Mouse (Mus musculus): ENCODE data around the gene Lrrc25. TPM values are rescaled to one million over a fixed set of nuclear protein-coding genes. Genes with fewer than 3 reads are reported as not detected.

The Lrrc25 gene
- polyA plus RNA-seq, 1 experiment from 2014 or later = 104 TPM

- Histone ChIP-seq H3K4me3 (ENCODE audit: inconsistent target) (no peak overlapping the region), H3K79me2 (ENCODE audit: inconsistent target) (peaks cover 49% of the 10 kb centered on the region), H3K36me3 (ENCODE audit: inconsistent target) (peaks cover 34% of the 10 kb centered on the region; the same call in 1 of the 2 replicates), H3K27ac (no peak overlapping the region)
- WGBS (ENCODE audit: missing documents) = 93% methylated on average over 13 of the region's 13 CpGs
These were observed 40.3 kb downstream of the Lrrc25 start for GRCm38 (mm10) chr8:70656193-70656790.

- Histone ChIP-seq H3K4me3 (ENCODE audit: inconsistent target) (no peak overlapping the region), H3K36me3 (ENCODE audit: inconsistent target) (peaks cover 27% of the 10 kb centered on the region; the same call in 1 of the 2 replicates), H3K79me2 (ENCODE audit: inconsistent target) (peaks cover 48% of the 10 kb centered on the region), H3K27ac (no peak overlapping the region)
- 96% methylated on average over 3 of the region's 3 CpGs for WGBS (ENCODE audit: missing documents)
These were observed 41.3 kb downstream of the Lrrc25 start for GRCm38 (mm10) chr8:70657214-70657613.

DNA sequence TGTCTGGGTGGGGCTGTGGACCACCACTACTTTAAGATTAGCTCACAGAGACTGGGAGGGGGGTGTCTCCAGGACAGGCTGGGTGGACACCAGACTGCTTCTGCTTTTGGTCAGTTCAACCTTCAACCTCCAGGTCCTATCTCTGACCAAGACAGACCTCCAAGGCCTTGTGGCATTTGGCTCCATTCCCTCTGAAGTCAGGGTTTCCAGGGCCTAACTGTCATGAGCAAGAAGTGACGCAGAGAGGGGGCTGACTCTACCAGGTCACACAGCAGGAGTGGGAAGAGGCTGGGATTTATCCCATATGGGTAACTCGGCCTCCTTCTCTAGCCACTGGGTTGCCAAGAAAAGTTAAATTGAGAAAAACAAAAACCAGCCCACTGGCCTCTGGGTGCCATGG lies 41.8 kb downstream of the Lrrc25 start:
- peak overlapping the region; percentile 91; the same call in 1 of the 2 replicates for H3K4me3 ChIP-seq (ENCODE audit: inconsistent target)
- 100% methylated on average over 2 of the region's 2 CpGs for WGBS (ENCODE audit: missing documents)
- peaks cover 43% of the 10 kb centered on the region for H3K79me2 ChIP-seq (ENCODE audit: inconsistent target)
- H3K36me3 ChIP-seq (ENCODE audit: inconsistent target) = peaks cover 23% of the 10 kb centered on the region; the same call in 1 of the 2 replicates
- H3K27ac ChIP-seq = no peak overlapping the region

GRCm38 (mm10) chr8:70658897-70659603 lies 43.1 kb downstream of the Lrrc25 start:
- Histone ChIP-seq H3K27ac (peak overlapping the region; percentile 69), H3K4me3 (ENCODE audit: inconsistent target) (peak overlapping the region; percentile 91), H3K36me3 (ENCODE audit: inconsistent target) (peaks cover 23% of the 10 kb centered on the region; the same call in 1 of the 2 replicates), H3K79me2 (ENCODE audit: inconsistent target) (peaks cover 41% of the 10 kb centered on the region)
- 2% methylated on average over 31 of the region's 31 CpGs for WGBS (ENCODE audit: missing documents)

DNA sequence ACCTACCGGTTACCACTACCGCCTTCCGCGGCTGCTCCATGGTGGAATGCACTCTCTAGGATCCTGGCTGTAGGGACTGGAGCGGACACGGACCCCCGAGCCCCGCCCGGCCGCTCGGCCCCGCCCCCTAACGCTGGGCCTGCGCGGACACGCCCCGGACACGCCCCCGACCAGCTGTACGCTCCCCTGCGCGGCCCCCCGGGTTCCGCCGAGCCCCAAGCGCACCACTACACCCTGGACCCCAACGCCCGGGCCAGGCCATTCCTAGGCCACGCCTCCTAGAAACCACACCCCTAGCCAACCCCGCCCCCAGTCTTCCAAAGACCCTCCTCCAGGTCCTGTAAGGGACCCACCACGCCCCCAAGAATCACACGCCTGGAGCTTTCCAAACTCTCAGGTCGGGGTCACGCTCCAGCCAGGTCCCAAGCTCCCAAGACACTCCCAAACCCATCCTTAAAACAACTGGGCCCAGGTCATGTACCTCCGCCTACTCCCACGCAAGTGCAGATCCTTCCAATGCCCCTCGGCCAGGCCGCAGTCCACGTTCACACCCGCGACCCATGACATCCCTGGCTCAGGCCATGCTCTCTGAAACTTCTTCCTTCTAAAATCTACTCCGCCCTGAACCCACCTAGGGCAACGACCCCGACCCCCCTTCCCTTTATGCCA lies 43.8 kb downstream of the Lrrc25 start:
- peaks cover 41% of the 10 kb centered on the region for H3K79me2 ChIP-seq (ENCODE audit: inconsistent target)
- 2% methylated on average over 38 of the region's 44 CpGs for WGBS (ENCODE audit: missing documents)
- H3K27ac ChIP-seq = peak overlapping the region; percentile 69
- peaks cover 23% of the 10 kb centered on the region; the same call in 1 of the 2 replicates for H3K36me3 ChIP-seq (ENCODE audit: inconsistent target)
- peak overlapping the region; percentile 91 for H3K4me3 ChIP-seq (ENCODE audit: inconsistent target)

DNA sequence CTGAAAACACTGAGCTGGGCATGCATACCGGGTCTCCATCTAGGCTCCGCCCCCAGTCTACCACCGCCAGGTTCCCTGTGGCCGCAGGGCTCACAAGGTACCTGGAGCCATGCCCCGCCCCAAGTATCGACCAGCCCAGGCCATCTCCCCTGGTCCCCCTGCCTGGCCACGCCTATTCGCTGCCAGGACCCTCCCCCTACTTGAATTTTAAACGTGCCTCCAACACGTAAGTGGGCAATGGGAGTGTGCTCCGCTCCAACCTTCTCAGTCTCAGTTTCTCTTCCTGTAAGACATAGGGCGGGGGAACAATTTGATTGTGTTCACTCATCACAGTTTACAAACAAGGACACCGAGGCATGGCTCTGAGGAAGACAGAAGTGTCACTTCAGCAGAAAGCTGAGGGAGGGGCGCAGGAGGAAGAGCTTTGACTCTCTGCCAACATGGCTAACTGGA lies 44.3 kb downstream of the Lrrc25 start, which contains the start of gene Pgpep1:
Pgpep1 (minus strand) TSS at position 116 of the 453 bp plus-strand sequence.
- WGBS (ENCODE audit: missing documents) = 18% methylated on average over 14 of the region's 14 CpGs
- peak within 1 kb of the TSS; percentile 69 for H3K27ac ChIP-seq
- H3K36me3 ChIP-seq (ENCODE audit: inconsistent target) = peaks cover 20% of the 10 kb centered on the region; the same call in 1 of the 2 replicates

DNA sequence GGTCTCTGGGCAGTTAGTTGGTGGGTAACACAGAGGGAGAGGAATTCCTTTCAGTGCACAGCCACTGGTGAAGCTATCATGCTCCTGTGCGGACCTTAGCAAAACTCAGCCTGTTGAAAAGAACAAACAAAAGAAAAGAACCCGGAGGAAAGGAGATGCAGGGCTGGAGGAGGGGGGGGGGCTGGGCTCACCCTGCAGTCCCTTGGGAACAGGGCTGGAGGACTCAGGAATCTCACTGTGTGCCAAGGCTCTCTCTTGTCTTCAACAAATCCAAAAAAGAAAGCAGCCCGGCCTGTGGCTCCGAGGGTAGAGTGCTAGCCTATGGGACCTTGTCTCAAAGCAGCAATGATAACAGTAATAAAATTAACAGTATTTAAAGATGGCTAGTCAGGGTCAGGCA lies 47.7 kb downstream of the Lrrc25 start:
- peaks cover 7% of the 10 kb centered on the region for H3K79me2 ChIP-seq (ENCODE audit: inconsistent target)
- no peak overlapping the region for H3K4me3 ChIP-seq (ENCODE audit: inconsistent target)
- 90% methylated on average over 4 of the region's 4 CpGs for WGBS (ENCODE audit: missing documents)
- no peaks in the 10 kb centered on the region for H3K36me3 ChIP-seq (ENCODE audit: inconsistent target)
- no peak overlapping the region for H3K27ac ChIP-seq

More for the DNA sequence above, 44.3 kb downstream of the Lrrc25 start, which contains the start of gene Pgpep1:
- H3K79me2 ChIP-seq (ENCODE audit: inconsistent target) = peaks cover 38% of the 10 kb centered on the region
- H3K4me3 ChIP-seq (ENCODE audit: inconsistent target) = peak within 1 kb of the TSS; percentile 91

DNA sequence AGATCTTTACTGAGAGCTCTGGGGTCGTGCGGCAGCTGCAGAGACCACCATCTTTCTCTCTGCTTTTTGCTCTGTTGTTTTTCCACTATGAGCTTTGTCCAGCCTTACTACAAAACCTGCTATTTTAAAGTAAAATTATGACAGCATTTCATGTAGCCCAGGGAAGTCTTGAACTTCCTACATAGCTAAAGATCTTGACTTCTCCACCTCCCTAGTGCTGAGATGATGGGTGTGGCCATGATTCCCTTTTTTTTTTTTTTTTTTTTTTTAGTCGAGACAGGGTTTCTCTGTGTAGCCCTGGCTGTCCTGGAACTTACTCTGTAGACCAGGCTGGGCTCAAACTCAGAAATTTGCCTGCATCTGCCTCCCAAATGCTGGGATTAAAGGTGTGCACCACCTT lies 48.7 kb downstream of the Lrrc25 start:
- Histone ChIP-seq H3K4me3 (ENCODE audit: inconsistent target) (no peak overlapping the region), H3K36me3 (ENCODE audit: inconsistent target) (no peaks in the 10 kb centered on the region), H3K79me2 (ENCODE audit: inconsistent target) (no peaks in the 10 kb centered on the region), H3K27ac (no peak overlapping the region)
- 63% methylated on average over 3 of the region's 3 CpGs for WGBS (ENCODE audit: missing documents)

DNA sequence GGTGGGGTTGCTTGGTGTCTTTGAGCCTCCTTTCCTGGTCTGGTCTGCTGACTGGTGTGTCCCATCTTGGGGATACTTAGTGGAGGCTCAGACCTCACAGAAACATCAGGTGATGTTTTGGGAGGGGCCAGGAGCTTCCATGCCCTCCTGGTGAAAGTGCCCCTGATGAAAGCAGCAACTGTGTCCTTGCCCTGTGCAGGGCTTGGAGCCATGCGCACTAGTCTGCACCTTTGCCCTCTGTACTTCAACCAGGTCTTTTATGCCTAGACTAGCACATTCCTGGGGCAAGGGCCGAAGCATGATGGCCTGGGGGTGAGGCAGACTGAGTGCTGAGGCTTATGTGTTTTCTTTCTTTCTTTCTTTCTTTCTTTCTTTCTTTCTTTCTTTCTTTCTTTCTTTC lies 49.6 kb downstream of the Lrrc25 start:
- H3K4me3 ChIP-seq (ENCODE audit: inconsistent target) = no peak overlapping the region
- 100% methylated on average over 2 of the region's 2 CpGs for WGBS (ENCODE audit: missing documents)
- no peak overlapping the region for H3K27ac ChIP-seq
- no peaks in the 10 kb centered on the region for H3K36me3 ChIP-seq (ENCODE audit: inconsistent target)
- no peaks in the 10 kb centered on the region for H3K79me2 ChIP-seq (ENCODE audit: inconsistent target)

GRCm38 (mm10) chr8:70667071-70667470 lies 51.1 kb downstream of the Lrrc25 start:
- Histone ChIP-seq H3K4me3 (ENCODE audit: inconsistent target) (no peak overlapping the region), H3K36me3 (ENCODE audit: inconsistent target) (no peaks in the 10 kb centered on the region), H3K27ac (no peak overlapping the region), H3K79me2 (ENCODE audit: inconsistent target) (no peaks in the 10 kb centered on the region)
- 86% methylated on average over 5 of the region's 5 CpGs for whole genome bisulfite sequencing (ENCODE audit: missing documents)

Other genes starting within 250 kb of the Lrrc25 start
- gene Comp, start 242.6 kb upstream of the Lrrc25 start, polyA plus RNA-seq (2018) = 0.20 to 0.42 TPM in 2 of 3 replicates, not detected in the other
- 3.6 to 9.4 TPM (median 4.1 TPM) in 3 replicates for gene Crtc1, start 176.6 kb upstream of the Lrrc25 start, polyA plus RNA-seq (2018)
- 5.9 to 7.7 TPM (median 7.4 TPM) in 3 replicates for gene Klhl26, start 139.2 kb upstream of the Lrrc25 start, polyA plus RNA-seq (2018)
- gene Tmem59l, start 128.8 kb upstream of the Lrrc25 start, polyA plus RNA-seq (2018) = not detected in 3 replicates
- not detected in 3 replicates for gene Crlf1, start 123.0 kb upstream of the Lrrc25 start, polyA plus RNA-seq (2018)
- gene Rex1bd, start 109.4 kb upstream of the Lrrc25 start, polyA plus RNA-seq (2018) = 37.3 to 87.0 TPM (median 75.4 TPM) in 3 replicates
- 907 to 1,116 TPM (median 1,045 TPM) in 3 replicates for gene Uba52, start 105.4 kb upstream of the Lrrc25 start, polyA plus RNA-seq (2018)
- 103 to 188 TPM (median 181 TPM) in 3 replicates for gene Fkbp8, start 88.4 kb upstream of the Lrrc25 start, polyA plus RNA-seq (2018)
- 50.0 to 80.3 TPM (median 65.4 TPM) in 3 replicates for gene Kxd1, start 88.2 kb upstream of the Lrrc25 start, polyA plus RNA-seq (2018)
- 18.8 to 33.9 TPM (median 21.7 TPM) in 3 replicates for gene Ell, start 76.7 kb upstream of the Lrrc25 start, polyA plus RNA-seq (2018)
- gene Isyna1, start 21.8 kb upstream of the Lrrc25 start, polyA plus RNA-seq (2018) = 26.5 to 53.2 TPM (median 51.1 TPM) in 3 replicates
- gene Ssbp4, start 7.3 kb upstream of the Lrrc25 start, polyA plus RNA-seq (2018) = 71.4 to 137 TPM (median 122 TPM) in 3 replicates
- 24.3 to 124 TPM (median 74.3 TPM) in 3 replicates for gene Gdf15, start 16.3 kb downstream of the Lrrc25 start, polyA plus RNA-seq (2018)
- 19.1 to 57.8 TPM (median 24.3 TPM) in 3 replicates for gene Pgpep1, start 44.2 kb downstream of the Lrrc25 start, polyA plus RNA-seq (2018)
- gene Lsm4, start 57.1 kb downstream of the Lrrc25 start, polyA plus RNA-seq (2018) = 47.7 to 66.4 TPM (median 48.9 TPM) in 3 replicates
- gene Jund, start 82.8 kb downstream of the Lrrc25 start, polyA plus RNA-seq (2018) = 29.7 to 79.6 TPM (median 40.0 TPM) in 3 replicates
- gene Iqcn, start 87.3 kb downstream of the Lrrc25 start, polyA plus RNA-seq (2018) = not detected in 3 replicates
- not detected in 3 replicates for gene Gm3336, start 102.4 kb downstream of the Lrrc25 start, polyA plus RNA-seq (2018)
- gene Pde4c, start 107.6 kb downstream of the Lrrc25 start, polyA plus RNA-seq (2018) = not detected in 3 replicates
- 3.2 to 5.2 TPM (median 3.7 TPM) in 3 replicates for gene Rab3a, start 138.5 kb downstream of the Lrrc25 start, polyA plus RNA-seq (2018)
- 26.0 to 40.2 TPM (median 29.3 TPM) in 3 replicates for gene Mpv17l2, start 144.8 kb downstream of the Lrrc25 start, polyA plus RNA-seq (2018)
- gene Pik3r2, start 160.6 kb downstream of the Lrrc25 start, polyA plus RNA-seq (2018) = 23.2 to 26.1 TPM (median 23.3 TPM) in 3 replicates
- gene Mast3, start 188.9 kb downstream of the Lrrc25 start, polyA plus RNA-seq (2018) = 40.6 to 60.5 TPM (median 46.5 TPM) in 3 replicates
- 1.4 to 7.6 TPM (median 1.6 TPM) in 3 replicates for gene Il12rb1, start 192.3 kb downstream of the Lrrc25 start, polyA plus RNA-seq (2018)
- 8.1 to 21.9 TPM (median 12.1 TPM) in 3 replicates for gene Arrdc2, start 223.6 kb downstream of the Lrrc25 start, polyA plus RNA-seq (2018)
- 1.2 to 1.7 TPM (median 1.6 TPM) in 3 replicates for gene Kcnn1, start 247.1 kb downstream of the Lrrc25 start, polyA plus RNA-seq (2018)

All from macrophage (primary cell).